ENCODE assay signal across 8 mouse cellular contexts in the genomic region with DNA sequence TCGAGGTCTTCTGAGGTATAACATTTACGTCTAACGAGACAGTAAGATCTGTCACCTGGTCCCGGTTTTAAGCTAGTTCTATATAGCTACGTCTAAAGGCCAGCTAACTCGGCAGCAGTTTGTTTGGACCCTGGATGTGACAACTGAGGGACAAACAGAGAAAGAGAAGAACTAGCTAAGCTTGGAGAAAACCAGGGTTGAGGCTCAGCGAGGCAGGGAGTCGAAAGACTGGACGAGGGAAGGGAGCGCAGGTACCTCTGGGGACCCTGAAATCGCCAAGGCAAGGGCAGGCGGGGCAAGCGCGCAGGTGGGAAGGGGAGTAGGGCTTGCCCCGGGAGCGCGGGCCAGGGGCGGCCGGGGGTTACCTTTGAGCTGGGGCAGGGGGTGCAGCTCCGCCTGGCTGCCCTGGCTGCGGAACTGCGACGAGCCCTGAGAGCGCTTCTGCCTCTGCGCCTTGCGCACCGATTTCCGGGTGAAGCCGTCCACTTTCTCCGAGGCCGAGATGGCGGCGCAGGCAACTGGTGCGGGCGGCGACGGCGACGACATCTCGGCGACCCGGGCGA. TPM values are rescaled to one million over a fixed set of nuclear protein-coding genes. Genes with fewer than 3 reads are reported as not detected.
DNase-seq lines count a peak whose midpoint lies in the region; ATAC-seq and TF ChIP-seq lines count a peak whose summit lies in the region.

No protein-coding gene starts in this region.

- H3K4me3 ChIP-seq in left cerebral cortex, adult 2 months: peak overlapping the region; percentile 94
- peak overlapping the region; percentile 73 for H3K4me3 ChIP-seq in cerebellum, adult 2 months (replicated peaks; ENCODE audit: insufficient read depth, low read depth, low read length)
- H3K4me3 ChIP-seq in intestine, postnatal 0 days (ENCODE audit: low read depth, low read length): peak overlapping the region; percentile 73
- H3K4me3 ChIP-seq in liver, embryonic 12.5 days: peak overlapping the region; percentile 94
- peak overlapping the region; percentile 51 for H3K4me3 ChIP-seq in neural tube, embryonic 11.5 days (ENCODE audit: low read depth, low read length)

- no peak for TF ChIP-seq CTCF in left cerebral cortex, adult 2 months (IDR thresholded peaks at IDR 0.05)
- no peak for TF ChIP-seq CTCF in cerebellum, adult 2 months (IDR thresholded peaks at IDR 0.05; ENCODE audit: borderline replicate concordance, insufficient read depth, low read depth, low read length)
- TF ChIP-seq CTCF in intestine, postnatal 0 days (IDR thresholded peaks at IDR 0.05; ENCODE audit: low read depth): peak; percentile 41

- no peak for TF ChIP-seq POLR2A in cerebellum, adult 2 months (IDR thresholded peaks at IDR 0.05; ENCODE audit: borderline replicate concordance, insufficient read depth, low read length)

- ATAC-seq in intestine, postnatal 0 days: no peak
- ATAC-seq in liver, embryonic 12.5 days: no peak
- no peak for ATAC-seq in neural tube, embryonic 11.5 days (ENCODE audit: insufficient read depth, low FRiP score, low TSS enrichment)

- no peaks in the 10 kb centered on the region for H3K36me3 ChIP-seq in intestine, postnatal 0 days (ENCODE audit: control insufficient read depth, insufficient read depth)
- H3K36me3 ChIP-seq in liver, embryonic 12.5 days: no peaks in the 10 kb centered on the region
- H3K36me3 ChIP-seq in neural tube, embryonic 11.5 days (ENCODE audit: control insufficient read depth, insufficient read depth, low read length): no peaks in the 10 kb centered on the region

- peak in 1 of 2 experiments; percentile 39 for DNase-seq in left cerebral cortex, adult 2 months (ENCODE audit: extremely low spot score in 1 of 2, low spot score in 2 of 2)
- DNase-seq in left cerebral cortex, adult 18-20 months (ENCODE audit: low spot score in 2 of 2): no peak
- DNase-seq in cerebellum, adult 2 months: peak; percentile 48 to 65
- peak; percentile 53 for DNase-seq in gastrocnemius, postnatal 25 days
- DNase-seq in neural tube, embryonic 11.5 days (ENCODE audit: low spot score): peak; percentile 49
- DNase-seq in thymus, postnatal 0 days (ENCODE audit: low spot score): peak; percentile 75

- no peaks in the 10 kb centered on the region for H3K9me3 ChIP-seq in intestine, postnatal 0 days (ENCODE audit: control insufficient read depth)
- H3K9me3 ChIP-seq in liver, embryonic 12.5 days (replicated peaks): no peaks in the 10 kb centered on the region
- no peaks in the 10 kb centered on the region for H3K9me3 ChIP-seq in neural tube, embryonic 11.5 days (ENCODE audit: control insufficient read depth, low read length)

- peak overlapping the region; percentile 90 for H3K27ac ChIP-seq in left cerebral cortex, adult 2 months
- peak overlapping the region; percentile 46; the same call in 1 of the 2 replicates for H3K27ac ChIP-seq in cerebellum, adult 2 months (ENCODE audit: insufficient read depth, low read length)
- peak overlapping the region; percentile 98 for H3K27ac ChIP-seq in intestine, postnatal 0 days (ENCODE audit: low read depth, low read length)
- peak overlapping the region; percentile 96 for H3K27ac ChIP-seq in liver, embryonic 12.5 days
- no peak overlapping the region for H3K27ac ChIP-seq in neural tube, embryonic 11.5 days (ENCODE audit: low read depth, low read length)

- peak overlapping the region; percentile 68 for H3K4me2 ChIP-seq in intestine, postnatal 0 days (replicated peaks; ENCODE audit: low read depth)
- H3K4me2 ChIP-seq in liver, embryonic 12.5 days: peak overlapping the region; percentile 87
- peak overlapping the region; percentile 76 for H3K4me2 ChIP-seq in neural tube, embryonic 11.5 days (ENCODE audit: low read depth)

- H3K9ac ChIP-seq in intestine, postnatal 0 days (ENCODE audit: low read depth, low read length): peak overlapping the region; percentile 86
- peak overlapping the region; percentile 97 for H3K9ac ChIP-seq in liver, embryonic 12.5 days
- H3K9ac ChIP-seq in neural tube, embryonic 11.5 days (ENCODE audit: low read length): peak overlapping the region; percentile 68

- H3K4me1 ChIP-seq in cerebellum, adult 2 months (ENCODE audit: control insufficient read depth, insufficient read depth, low read length): no peaks in the 10 kb centered on the region; the same call in 1 of the 2 replicates
- H3K4me1 ChIP-seq in intestine, postnatal 0 days (replicated peaks; ENCODE audit: control insufficient read depth, insufficient read depth, low read length): no peaks in the 10 kb centered on the region
- H3K4me1 ChIP-seq in liver, embryonic 12.5 days: peaks cover 40% of the 10 kb centered on the region
- H3K4me1 ChIP-seq in neural tube, embryonic 11.5 days (ENCODE audit: control insufficient read depth, insufficient read depth, low read length): peaks cover 3% of the 10 kb centered on the region; the same call in 1 of the 2 replicates

- intact Hi-C loops in left cerebral cortex, adult 2 months (cut with DNase I): loop anchor here (1.0 to 10.0 kb wide), 3 partner anchors 167 to 419 kb away; a partner anchor contains a TSS

- WGBS in cerebellum, adult 2 months: under 1% methylated on average over 43 of the region's 43 CpGs
- under 1% methylated on average over 43 of the region's 43 CpGs for WGBS in intestine, postnatal 0 days
- WGBS in liver, embryonic 12.5 days (ENCODE audit: insufficient replicate concordance): under 1% methylated on average over 43 of the region's 43 CpGs
- under 1% methylated on average over 37 of the region's 43 CpGs for WGBS in neural tube, embryonic 11.5 days

- H3K27me3 ChIP-seq in cerebellum, adult 2 months (ENCODE audit: control insufficient read depth, insufficient read depth, low read length): no peaks in the 10 kb centered on the region
- H3K27me3 ChIP-seq in intestine, postnatal 0 days (replicated peaks; ENCODE audit: control insufficient read depth, insufficient read depth, low read length): no peaks in the 10 kb centered on the region
- H3K27me3 ChIP-seq in liver, embryonic 12.5 days (replicated peaks): no peaks in the 10 kb centered on the region
- 0 out of 2 replicates have a peak, but pooled peaks cover 2% of the 10 kb centered on the region for H3K27me3 ChIP-seq in neural tube, embryonic 11.5 days (ENCODE audit: control insufficient read depth, insufficient read depth, low read length)

RNA-seq across cellular contexts. Expression of a gene that starts 7.1 kb away (rescaled TPM):
- total RNA-seq in left cerebral cortex, adult 2 months (2021): 10 to 100 TPM; 91.8 to 94.5 TPM
- total RNA-seq in left cerebral cortex, adult 18-20 months (2021): 10 to 100 TPM; 89.2 to 94.1 TPM
- 41.1 and 44.7 TPM in 2 replicates for polyA plus RNA-seq in cerebellum, adult 2 months (2012; rRNA removed)
- 10 to 100 TPM; 72.6 to 78.7 TPM for total RNA-seq in gastrocnemius, postnatal 25 days (2021)
- 28.7 and 31.7 TPM in 2 replicates for polyA plus RNA-seq in intestine, postnatal 0 days (2015; fragmentation: Nextera tagmentation; extraction: Ambion mirVana)
- polyA plus RNA-seq in liver, embryonic 12.5 days (2016; fragmentation: Nextera tagmentation; extraction: Ambion mirVana): 33.1 and 33.9 TPM in 2 replicates
- polyA plus RNA-seq in neural tube, embryonic 11.5 days (2014; fragmentation: Nextera tagmentation; extraction: Ambion mirVana): 18.1 and 22.6 TPM in 2 replicates
- 64.4 and 79.1 TPM in 2 replicates for polyA plus RNA-seq in thymus, postnatal 0 days (2015; fragmentation: Nextera tagmentation; extraction: Ambion mirVana)

Comparison
In these comparisons a context has a peak if more than half of its experiments do, and no peak if none do; other contexts are left out.
1. DNase-seq: peak in cerebellum, adult 2 months (2 of 2), gastrocnemius, postnatal 25 days (single experiment), neural tube, embryonic 11.5 days (single experiment) and thymus, postnatal 0 days (single experiment); none in left cerebral cortex, adult 18-20 months (0 of 2).
2. Peak in every context shown above with its lines, with median percentiles within 50 percentile points of each other: H3K4me3 ChIP-seq, H3K4me2 ChIP-seq and H3K9ac ChIP-seq.